Comparison of ENCODE assay signal across 13 mouse cellular contexts in the genomic region with DNA sequence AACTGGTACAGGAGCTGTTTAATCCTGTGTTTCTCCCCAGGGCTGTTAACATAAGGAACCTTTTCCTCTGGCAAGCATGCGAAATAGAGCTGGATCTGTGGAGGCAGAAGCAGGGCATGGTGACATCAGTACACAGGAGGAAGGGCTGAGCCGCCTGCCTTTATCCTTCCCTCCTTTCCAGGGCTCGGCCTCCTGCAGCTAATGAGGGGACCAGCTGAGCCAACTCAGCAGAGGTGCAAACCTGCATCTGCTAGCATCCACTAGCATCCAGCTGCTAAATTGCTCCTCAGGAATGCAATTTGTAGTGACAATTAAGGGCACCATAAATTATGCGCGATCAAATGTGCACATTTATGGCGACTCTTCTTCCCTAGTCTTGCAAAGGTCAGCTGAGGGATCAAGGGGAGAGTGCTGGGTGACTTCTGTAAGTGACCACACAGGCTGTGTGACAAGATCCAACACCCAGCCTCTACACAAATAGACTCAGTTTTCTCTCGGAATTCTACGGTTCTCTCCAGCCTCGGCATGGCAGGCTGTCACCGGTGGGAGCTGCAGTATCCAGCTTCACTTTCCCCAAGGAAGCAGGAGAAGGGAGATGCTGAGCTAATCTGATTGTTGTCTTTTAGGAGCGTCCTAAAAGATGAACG.
A peak's percentile ranks its signal among the peaks of the same experiment; 100 is the strongest.
DNase-seq lines count a peak whose midpoint lies in the region; ATAC-seq lines count a peak whose summit lies in the region.
"Had no signal": no experiment of that assay in that cellular context is flagged by ENCODE, and none has a peak within 500 bp of the region (broad histone marks: within the 10 kb centered on the region; RNA-seq: fewer than 3 reads in every experiment).

No protein-coding gene starts in this region.

- peaks cover 2% of the 10 kb centered on the region; the same call in 1 of the 2 replicates for H3K4me1 ChIP-seq in hindbrain, embryonic 11.5 days (replicated peaks; ENCODE audit: control insufficient read depth, insufficient read depth, low read length)
- H3K4me1 ChIP-seq in hindbrain, embryonic 10.5 days (replicated peaks) = peaks cover 28% of the 10 kb centered on the region
- peaks cover 25% of the 10 kb centered on the region for H3K4me1 ChIP-seq in forebrain, embryonic 12.5 days
- H3K4me1 ChIP-seq in limb, embryonic 11.5 days (ENCODE audit: control insufficient read depth, insufficient read depth, low read length) = peaks cover 44% of the 10 kb centered on the region
- peaks cover 55% of the 10 kb centered on the region for H3K4me1 ChIP-seq in neural tube, embryonic 13.5 days (replicated peaks)

- DNase-seq in hindbrain, embryonic 11.5 days (ENCODE audit: low spot score) = no peak
- DNase-seq in hindbrain, embryonic 10.5 days (ENCODE audit: low spot score) = no peak
- DNase-seq in limb, embryonic 11.5 days (ENCODE audit: low spot score) = peak; percentile 67
- DNase-seq in adrenal gland, postnatal 4 days (ENCODE audit: low spot score in 2 of 2) = no peak
- DNase-seq in heart, postnatal 36 days = no peak
- DNase-seq: kidney, adult 2 months; left cerebral cortex, postnatal 4 days; spleen, adult 18-20 months had no signal

- ATAC-seq in hindbrain, embryonic 11.5 days (ENCODE audit: low FRiP score) = peak; percentile 47; the same call in 1 of the 2 replicates
- ATAC-seq in forebrain, embryonic 12.5 days (ENCODE audit: low FRiP score) = peak; percentile 81; the same call in 1 of the 2 replicates
- ATAC-seq in limb, embryonic 11.5 days (ENCODE audit: insufficient number of reproducible peaks, low FRiP score, low TSS enrichment, low read depth) = peak; percentile 44; the same call in 1 of the 2 replicates
- ATAC-seq in neural tube, embryonic 13.5 days (ENCODE audit: low read depth) = peak; percentile 89
- no peak for ATAC-seq in inflammation-experienced regulatory T-cells, adult 6 months

- 29% methylated on average over 12 of the region's 12 CpGs for WGBS in hindbrain, embryonic 11.5 days
- 29% methylated on average over 12 of the region's 12 CpGs for WGBS in hindbrain, embryonic 10.5 days
- 19% methylated on average over 12 of the region's 12 CpGs for WGBS in forebrain, embryonic 12.5 days
- WGBS in limb, embryonic 11.5 days = 6% methylated on average over 12 of the region's 12 CpGs
- 11% methylated on average over 12 of the region's 12 CpGs for WGBS in neural tube, embryonic 13.5 days

- no peak overlapping the region for H3K4me2 ChIP-seq in hindbrain, embryonic 11.5 days (replicated peaks; ENCODE audit: low read depth, low read length)
- H3K4me2 ChIP-seq in forebrain, embryonic 12.5 days = 0 out of 2 replicates have a peak overlapping the region, but pooled peaks have one; percentile 10
- H3K4me2 ChIP-seq in limb, embryonic 11.5 days (ENCODE audit: low read depth, severe bottlenecking) = no peak overlapping the region
- peak overlapping the region; percentile 24; the same call in 1 of the 2 replicates for H3K4me2 ChIP-seq in neural tube, embryonic 13.5 days
- H3K4me2 ChIP-seq: embryonic facial prominence, embryonic 13.5 days; heart, embryonic 15.5 days had no signal

- intact Hi-C loops in heart, postnatal 36 days (cut with DNase I) = no loop called here

- no peaks in the 10 kb centered on the region for H3K36me3 ChIP-seq in hindbrain, embryonic 11.5 days (ENCODE audit: control insufficient read depth, insufficient read depth, low read length)
- peaks cover 31% of the 10 kb centered on the region for H3K36me3 ChIP-seq in hindbrain, embryonic 10.5 days
- no peaks in the 10 kb centered on the region for H3K36me3 ChIP-seq in forebrain, embryonic 12.5 days (replicated peaks)
- H3K36me3 ChIP-seq in limb, embryonic 11.5 days (ENCODE audit: control insufficient read depth, insufficient read depth, low read length) = peaks cover 9% of the 10 kb centered on the region
- H3K36me3 ChIP-seq in neural tube, embryonic 13.5 days = peaks cover 30% of the 10 kb centered on the region

- H3K27me3 ChIP-seq in hindbrain, embryonic 11.5 days (ENCODE audit: control insufficient read depth, insufficient read depth, low read length) = peaks cover 9% of the 10 kb centered on the region; the same call in 1 of the 2 replicates
- peaks cover 45% of the 10 kb centered on the region for H3K27me3 ChIP-seq in hindbrain, embryonic 10.5 days (ENCODE audit: insufficient read depth, poor library complexity, severe bottlenecking)
- H3K27me3 ChIP-seq in forebrain, embryonic 12.5 days = peaks cover 17% of the 10 kb centered on the region
- no peaks in the 10 kb centered on the region for H3K27me3 ChIP-seq in limb, embryonic 11.5 days (ENCODE audit: control insufficient read depth, insufficient read depth, low read length)
- H3K27me3 ChIP-seq in neural tube, embryonic 13.5 days = peaks cover 15% of the 10 kb centered on the region
- H3K27me3 ChIP-seq: embryonic facial prominence, embryonic 13.5 days; heart, embryonic 15.5 days had no signal

- H3K4me3 ChIP-seq in hindbrain, embryonic 11.5 days (ENCODE audit: low read depth, low read length) = no peak overlapping the region
- no peak overlapping the region for H3K4me3 ChIP-seq in hindbrain, embryonic 10.5 days
- H3K4me3 ChIP-seq in forebrain, embryonic 12.5 days (replicated peaks) = no peak overlapping the region
- H3K4me3 ChIP-seq in limb, embryonic 11.5 days (ENCODE audit: low read depth, low read length) = no peak overlapping the region
- H3K4me3 ChIP-seq in neural tube, embryonic 13.5 days = no peak overlapping the region
- H3K4me3 ChIP-seq: embryonic facial prominence, embryonic 13.5 days; heart, embryonic 15.5 days had no signal

- H3K9me3 ChIP-seq in hindbrain, embryonic 11.5 days (ENCODE audit: control insufficient read depth, low read length) = no peaks in the 10 kb centered on the region
- H3K9me3 ChIP-seq in hindbrain, embryonic 10.5 days = 0 out of 2 replicates have a peak, but pooled peaks cover 5% of the 10 kb centered on the region
- no peaks in the 10 kb centered on the region for H3K9me3 ChIP-seq in forebrain, embryonic 12.5 days
- no peaks in the 10 kb centered on the region for H3K9me3 ChIP-seq in limb, embryonic 11.5 days (ENCODE audit: control insufficient read depth, low read length)
- 0 out of 2 replicates have a peak, but pooled peaks cover 5% of the 10 kb centered on the region for H3K9me3 ChIP-seq in neural tube, embryonic 13.5 days
- H3K9me3 ChIP-seq: embryonic facial prominence, embryonic 13.5 days; heart, embryonic 15.5 days had no signal

- no peak overlapping the region for H3K27ac ChIP-seq in hindbrain, embryonic 11.5 days (ENCODE audit: low read depth, low read length)
- H3K27ac ChIP-seq in hindbrain, embryonic 10.5 days = no peak overlapping the region
- H3K27ac ChIP-seq in forebrain, embryonic 12.5 days = peak overlapping the region; percentile 66; the same call in 1 of the 2 replicates
- H3K27ac ChIP-seq in limb, embryonic 11.5 days (replicated peaks; ENCODE audit: low read depth, low read length) = no peak overlapping the region
- H3K27ac ChIP-seq in neural tube, embryonic 13.5 days (replicated peaks) = peak overlapping the region; percentile 66
- H3K27ac ChIP-seq: embryonic facial prominence, embryonic 13.5 days; heart, embryonic 15.5 days had no signal

- no peak overlapping the region for H3K9ac ChIP-seq in hindbrain, embryonic 11.5 days (ENCODE audit: low read depth, low read length)
- H3K9ac ChIP-seq in forebrain, embryonic 12.5 days = 0 out of 2 replicates have a peak overlapping the region, but pooled peaks have one; percentile 21
- H3K9ac ChIP-seq in limb, embryonic 11.5 days (ENCODE audit: low read length) = no peak overlapping the region
- H3K9ac ChIP-seq in neural tube, embryonic 13.5 days = 0 out of 2 replicates have a peak overlapping the region, but pooled peaks have one; percentile 50
- H3K9ac ChIP-seq: embryonic facial prominence, embryonic 13.5 days; heart, embryonic 15.5 days had no signal

Comparison
In these comparisons a context has a peak if more than half of its experiments do, and no peak if none do; other contexts are left out.
1. H3K27ac ChIP-seq: peak in forebrain, embryonic 12.5 days (single experiment) and neural tube, embryonic 13.5 days (single experiment); none in hindbrain, embryonic 11.5 days (single experiment), hindbrain, embryonic 10.5 days (single experiment) and limb, embryonic 11.5 days (single experiment).
2. H3K4me2 ChIP-seq: peak in forebrain, embryonic 12.5 days (single experiment) and neural tube, embryonic 13.5 days (single experiment); none in hindbrain, embryonic 11.5 days (single experiment) and limb, embryonic 11.5 days (single experiment).
3. H3K9ac ChIP-seq: peak in forebrain, embryonic 12.5 days (single experiment) and neural tube, embryonic 13.5 days (single experiment); none in hindbrain, embryonic 11.5 days (single experiment) and limb, embryonic 11.5 days (single experiment).